Mouse (Mus musculus) cerebellum, adult 2 months (tissue): Measurements from ENCODE around the gene Mars.

Experiments used
- CTCF ChIP-seq: fragments of 200-500 bp; IDR thresholded peaks from 2 replicates; pipeline ENCODE4 v1.5.1; 2011; ENCODE audit warnings: low read depth, mild to moderate bottlenecking, control low read depth, low read length, moderate library complexity, borderline replicate concordance; ENCODE audit not compliant: insufficient read depth
- POLR2A ChIP-seq: fragments of 200-500 bp; IDR thresholded peaks from 2 replicates; pipeline ENCODE4 v1.6.1; 2011; ENCODE audit warnings: low read length, control low read depth, borderline replicate concordance; ENCODE audit not compliant: insufficient read depth

- TF ChIP-seq POLR2A, result no peak
- TF ChIP-seq CTCF, result no peak
These were observed 55.8 kb downstream of the Mars start for GRCm38 (mm10) chr10:127255625-127256345.
